Mouse (Mus musculus) stomach, postnatal 0 days (tissue): ENCODE data around the gene Sp9.

Source experiments
- CTCF ChIP-seq: IDR thresholded peaks from 2 replicates; pipeline ENCODE4 v1.5.1; 2016; ENCODE audit warnings: antibody characterized with exemption, low read depth, mild to moderate bottlenecking, moderate library complexity
- EP300 ChIP-seq: optimal IDR thresholded peaks from 2 replicates; pipeline ENCODE3; 2016; ENCODE audit warnings: antibody characterized with exemption

GRCm38 (mm10) chr2:73276141-73276571 lies 4.4 kb downstream of the Sp9 start:
- TF ChIP-seq CTCF = no peak
- no peak for TF ChIP-seq EP300
